Mouse (Mus musculus) right cerebral cortex, postnatal 10 days (tissue): ENCODE measurements around the gene Tmem259.

ENCODE experiments used
- DNase-seq, 2 experiments: peaks; one replicate each; pipeline ENCODE4 v3.0.0; 2021; ENCODE audit warnings: low spot score in 2 of 2

Tmem259 gene

GRCm38 (mm10) chr10:79934794-79935569 is 49.1 kb downstream of the Tmem259 start:
- peak in 1 of 2 experiments; percentile 42 for DNase-seq

GRCm38 (mm10) chr10:79934272-79934721 is 49.8 kb downstream of the Tmem259 start:
- peak; percentile 87 to 90 for DNase-seq

GRCm38 (mm10) chr10:79933861-79934260 is 50.3 kb downstream of the Tmem259 start:
- no peak for DNase-seq

GRCm38 (mm10) chr10:79933145-79933679 is 50.9 kb downstream of the Tmem259 start:
- DNase-seq: no peak

GRCm38 (mm10) chr10:79932736-79933135 is 51.4 kb downstream of the Tmem259 start:
- DNase-seq: peak; percentile 78 to 83

- DNase-seq: no peak
Observed at GRCm38 (mm10) chr10:79931797-79932196, 52.3 kb downstream of the Tmem259 start.

GRCm38 (mm10) chr10:79930826-79931186 is 53.3 kb downstream of the Tmem259 start:
- DNase-seq: no peak

GRCm38 (mm10) chr10:79929967-79930825 is 53.9 kb downstream of the Tmem259 start:
- DNase-seq: no peak

- DNase-seq: no peak
Observed at GRCm38 (mm10) chr10:79928907-79929701, 55.0 kb downstream of the Tmem259 start.

- no peak for DNase-seq
Observed at GRCm38 (mm10) chr10:79928030-79928694, 56.0 kb downstream of the Tmem259 start.

- peak in 1 of 2 experiments; percentile 69 for DNase-seq
Observed at GRCm38 (mm10) chr10:79927324-79928029, 56.7 kb downstream of the Tmem259 start.

- DNase-seq: peak; percentile 90 to 91
Observed at GRCm38 (mm10) chr10:79926491-79927323, 57.4 kb downstream of the Tmem259 start, which contains the start of gene Arid3a. Arid3a (plus strand) TSS chr10:79927043.

- DNase-seq: peak in 1 of 2 experiments; percentile 36
Observed at GRCm38 (mm10) chr10:79925785-79926490, 58.2 kb downstream of the Tmem259 start.

- peak; percentile 91 to 94 for DNase-seq
Observed at GRCm38 (mm10) chr10:79924998-79925784, 58.9 kb downstream of the Tmem259 start.
